Mouse (Mus musculus): ENCODE data around the gene Foxa3.

GRCm38 (mm10) chr7:19003902-19004630 lies 19.3 kb downstream of the Foxa3 start, which contains the start of gene Irf2bp1:
- TF ChIP-seq CTCF (IDR thresholded peaks at IDR 0.05 in 2 of 3, conservative IDR thresholded peaks at IDR 0.05 in 1 of 3; ENCODE audit: control insufficient read depth in 1 of 3, insufficient read depth in 1 of 3, low read depth in 2 of 3, low read length in 3 of 3, poor library complexity in 1 of 3, severe bottlenecking in 1 of 3) (no peak; a peak in 1 of 6 replicates), MAFK (IDR thresholded peaks at IDR 0.05; ENCODE audit: borderline replicate concordance, low read depth, low read length) (no peak), NRF1 (IDR thresholded peaks at IDR 0.05; ENCODE audit: insufficient read depth, low read depth, low read length, poor library complexity, severe bottlenecking) (no peak), SIN3A (IDR thresholded peaks at IDR 0.05; ENCODE audit: low read length) (peak; percentile 65), POLR2A (IDR thresholded peaks at IDR 0.05; ENCODE audit: control insufficient read depth in 1 of 2, insufficient read depth in 1 of 2, low read depth in 1 of 2, low read length in 2 of 2, poor library complexity in 1 of 2) (peak; percentile 67 to 69; a peak in 2 of 4 replicates), TCF12 (IDR thresholded peaks at IDR 0.05; ENCODE audit: low read depth, low read length) (no peak), TAL1 (IDR thresholded peaks at IDR 0.05; ENCODE audit: low read length) (no peak)

All from MEL (cell line).